Mouse (Mus musculus): ENCODE results near the gene Mrpl57. TPM values are rescaled to one million over a fixed set of nuclear protein-coding genes. Genes with fewer than 3 reads are reported as not detected.

Gene Mrpl57
- total RNA-seq (2014; rRNA removed): 21.4 and 44.6 TPM in 2 replicates
- 41.4 and 47.5 TPM in 2 replicates for polyA plus RNA-seq (2012; rRNA removed)

DNA sequence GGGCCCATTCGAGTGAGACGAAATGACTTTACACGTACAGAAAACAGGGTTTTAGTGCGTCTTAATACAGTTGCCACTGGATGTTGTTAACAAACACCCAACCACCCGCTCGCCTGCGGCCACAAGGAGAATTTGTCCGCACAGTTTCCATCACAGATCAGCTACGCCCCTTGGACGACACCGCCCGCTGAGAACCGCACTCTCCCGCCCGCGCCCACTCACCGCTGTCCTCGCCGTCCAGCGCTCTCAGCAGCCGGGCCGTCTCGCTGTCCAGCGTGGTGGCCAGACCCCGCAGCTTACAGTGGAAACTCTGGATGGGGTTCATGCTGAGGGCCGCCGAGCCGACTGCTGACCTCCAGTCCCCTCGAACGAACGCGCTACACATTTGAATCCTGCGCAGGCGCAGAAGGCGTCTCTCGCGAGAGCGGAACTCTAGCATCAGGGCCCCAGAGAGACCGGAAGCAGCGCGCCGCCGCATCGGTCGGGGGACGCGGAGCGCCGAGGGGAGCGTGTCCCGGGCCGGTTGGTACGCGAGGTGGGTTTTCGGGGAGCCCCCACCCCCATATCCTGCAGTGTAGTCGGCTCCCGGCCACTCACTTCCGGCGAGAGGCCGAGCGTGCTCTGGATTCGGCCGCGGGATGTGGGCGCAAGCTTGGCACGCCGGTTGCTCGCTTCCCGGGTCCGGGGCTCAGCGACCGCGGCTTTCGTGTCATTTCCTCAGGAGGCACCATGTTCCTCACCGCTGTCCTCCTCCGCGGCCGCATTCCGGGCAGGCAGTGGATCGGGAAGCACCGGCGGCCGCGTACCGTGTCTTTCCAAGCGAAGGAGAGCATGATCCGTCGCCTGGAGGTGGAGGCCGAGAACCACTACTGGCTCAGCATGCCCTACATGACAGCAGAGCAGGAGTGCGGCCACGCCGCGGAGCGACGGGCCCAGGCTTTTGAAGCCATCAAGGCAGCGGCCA is at the start of gene Mrpl57, which contains the start of gene Ska3:
Mrpl57 (plus strand) TSS at position 447 of the 964 bp plus-strand sequence.
Ska3 (minus strand) TSS at position 398 of the 964 bp plus-strand sequence.
- H3K79me2 ChIP-seq (ENCODE audit: control insufficient read depth, insufficient read depth, low read length): no peaks in the 10 kb centered on the region; the same call in 1 of the 2 replicates
- peak; percentile 69 for TF ChIP-seq POLR2A (IDR thresholded peaks at IDR 0.05; ENCODE audit: extremely low read depth, insufficient read depth, low read length)
- TF ChIP-seq CTCF (IDR thresholded peaks at IDR 0.05; ENCODE audit: low read depth, low read length): peak; percentile 18; the same call in 1 of the 2 replicates
- peak; percentile 68 for DNase-seq (ENCODE audit: extremely low read depth, low read depth, low spot score)
- WGBS: under 1% methylated on average over 96 of the region's 96 CpGs
- peaks cover 5% of the 10 kb centered on the region for H3K4me1 ChIP-seq (ENCODE audit: control insufficient read depth, insufficient read depth, low read length)
- peak within 1 kb of the TSS; percentile 92 for H3K9ac ChIP-seq (ENCODE audit: low read depth, low read length)
- H3K27ac ChIP-seq (replicated peaks; ENCODE audit: insufficient read depth, low read depth, low read length): peak within 1 kb of the TSS; percentile 76
- no peaks in the 10 kb centered on the region for H3K36me3 ChIP-seq (ENCODE audit: control insufficient read depth, insufficient read depth, low read length)
- peak within 1 kb of the TSS; percentile 89 for H3K4me3 ChIP-seq (ENCODE audit: insufficient read depth, low read depth, low read length)
- no peaks in the 10 kb centered on the region for H3K27me3 ChIP-seq (ENCODE audit: control insufficient read depth, insufficient read depth, low read length)

GRCm38 (mm10) chr14:57787406-57787805 is 38.6 kb upstream of the Mrpl57 start:
- TF ChIP-seq POLR2A (IDR thresholded peaks at IDR 0.05; ENCODE audit: extremely low read depth, insufficient read depth, low read length) (no peak), CTCF (IDR thresholded peaks at IDR 0.05; ENCODE audit: low read depth, low read length) (no peak)
- no peaks in the 10 kb centered on the region for H3K36me3 ChIP-seq (ENCODE audit: control insufficient read depth, insufficient read depth, low read length)
- H3K79me2 ChIP-seq (ENCODE audit: control insufficient read depth, insufficient read depth, low read length): no peaks in the 10 kb centered on the region
- no peak overlapping the region for H3K4me3 ChIP-seq (ENCODE audit: insufficient read depth, low read depth, low read length)
- H3K27me3 ChIP-seq (ENCODE audit: control insufficient read depth, insufficient read depth, low read length): no peaks in the 10 kb centered on the region
- no peak overlapping the region for H3K27ac ChIP-seq (replicated peaks; ENCODE audit: insufficient read depth, low read depth, low read length)
- 77% methylated on average over 4 of the region's 4 CpGs for WGBS
- no peak overlapping the region for H3K9ac ChIP-seq (ENCODE audit: low read depth, low read length)
- H3K4me1 ChIP-seq (ENCODE audit: control insufficient read depth, insufficient read depth, low read length): no peaks in the 10 kb centered on the region
- DNase-seq (ENCODE audit: extremely low read depth, low read depth, low spot score): no peak

- Histone ChIP-seq H3K79me2 (ENCODE audit: control insufficient read depth, insufficient read depth, low read length) (no peaks in the 10 kb centered on the region), H3K27ac (replicated peaks; ENCODE audit: insufficient read depth, low read depth, low read length) (no peak overlapping the region), H3K4me3 (ENCODE audit: insufficient read depth, low read depth, low read length) (no peak overlapping the region), H3K9ac (ENCODE audit: low read depth, low read length) (no peak overlapping the region), H3K27me3 (ENCODE audit: control insufficient read depth, insufficient read depth, low read length) (no peaks in the 10 kb centered on the region), H3K4me1 (ENCODE audit: control insufficient read depth, insufficient read depth, low read length) (no peaks in the 10 kb centered on the region), H3K36me3 (ENCODE audit: control insufficient read depth, insufficient read depth, low read length) (no peaks in the 10 kb centered on the region)
- 76% methylated on average over 2 of the region's 2 CpGs for WGBS
- TF ChIP-seq CTCF (IDR thresholded peaks at IDR 0.05; ENCODE audit: low read depth, low read length): no peak
- no peak for TF ChIP-seq POLR2A (IDR thresholded peaks at IDR 0.05; ENCODE audit: extremely low read depth, insufficient read depth, low read length)
- no peak for DNase-seq (ENCODE audit: extremely low read depth, low read depth, low spot score)
Measured at GRCm38 (mm10) chr14:57789311-57789710, 36.7 kb upstream of the Mrpl57 start.

DNA sequence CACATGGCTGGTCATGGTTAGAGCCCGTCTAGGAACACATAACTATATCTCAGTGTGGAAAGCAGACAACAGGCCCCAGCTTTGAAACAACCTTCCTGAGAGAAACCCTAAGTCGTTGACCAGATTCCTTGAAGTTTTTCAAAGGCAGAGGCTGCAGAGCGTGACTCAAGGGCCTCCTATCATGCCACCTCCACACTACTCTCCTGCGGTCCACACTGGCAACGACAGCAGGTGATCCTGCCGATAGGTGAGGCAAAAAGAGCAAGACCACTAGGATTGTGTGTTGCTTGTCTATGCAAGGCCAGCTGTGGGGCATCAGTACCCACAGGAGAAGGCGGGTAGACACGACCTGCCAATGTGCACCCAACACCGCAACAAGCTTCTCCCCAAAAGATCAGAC is 36.3 kb upstream of the Mrpl57 start:
- no peaks in the 10 kb centered on the region for H3K27me3 ChIP-seq (ENCODE audit: control insufficient read depth, insufficient read depth, low read length)
- WGBS: 92% methylated on average over 9 of the region's 9 CpGs
- TF ChIP-seq POLR2A (IDR thresholded peaks at IDR 0.05; ENCODE audit: extremely low read depth, insufficient read depth, low read length) (no peak), CTCF (IDR thresholded peaks at IDR 0.05; ENCODE audit: low read depth, low read length) (no peak)
- no peak overlapping the region for H3K4me3 ChIP-seq (ENCODE audit: insufficient read depth, low read depth, low read length)
- no peaks in the 10 kb centered on the region for H3K4me1 ChIP-seq (ENCODE audit: control insufficient read depth, insufficient read depth, low read length)
- no peaks in the 10 kb centered on the region for H3K36me3 ChIP-seq (ENCODE audit: control insufficient read depth, insufficient read depth, low read length)
- H3K79me2 ChIP-seq (ENCODE audit: control insufficient read depth, insufficient read depth, low read length): no peaks in the 10 kb centered on the region
- no peak overlapping the region for H3K9ac ChIP-seq (ENCODE audit: low read depth, low read length)
- no peak for DNase-seq (ENCODE audit: extremely low read depth, low read depth, low spot score)
- H3K27ac ChIP-seq (replicated peaks; ENCODE audit: insufficient read depth, low read depth, low read length): no peak overlapping the region

- no peaks in the 10 kb centered on the region for H3K4me1 ChIP-seq (ENCODE audit: control insufficient read depth, insufficient read depth, low read length)
- H3K9ac ChIP-seq (ENCODE audit: low read depth, low read length): no peak overlapping the region
- no peak overlapping the region for H3K27ac ChIP-seq (replicated peaks; ENCODE audit: insufficient read depth, low read depth, low read length)
- H3K79me2 ChIP-seq (ENCODE audit: control insufficient read depth, insufficient read depth, low read length): no peaks in the 10 kb centered on the region
- H3K4me3 ChIP-seq (ENCODE audit: insufficient read depth, low read depth, low read length): no peak overlapping the region
- 76% methylated on average over 4 of the region's 4 CpGs for WGBS
- no peak for DNase-seq (ENCODE audit: extremely low read depth, low read depth, low spot score)
- no peaks in the 10 kb centered on the region for H3K36me3 ChIP-seq (ENCODE audit: control insufficient read depth, insufficient read depth, low read length)
- no peaks in the 10 kb centered on the region for H3K27me3 ChIP-seq (ENCODE audit: control insufficient read depth, insufficient read depth, low read length)
- TF ChIP-seq POLR2A (IDR thresholded peaks at IDR 0.05; ENCODE audit: extremely low read depth, insufficient read depth, low read length) (no peak), CTCF (IDR thresholded peaks at IDR 0.05; ENCODE audit: low read depth, low read length) (no peak)
Measured at GRCm38 (mm10) chr14:57791171-57791570, 34.9 kb upstream of the Mrpl57 start.
